Mouse (Mus musculus): ENCODE results near the gene P2rx3. TPM values are rescaled to one million over a fixed set of nuclear protein-coding genes. Genes with fewer than 3 reads are reported as not detected.

P2rx3 gene
- polyA plus RNA-seq, 1 experiment: 0.04 TPM

GRCm38 (mm10) chr2:85013826-85014587, 23.3 kb downstream of the P2rx3 start:
- TF ChIP-seq GATA1 (IDR thresholded peaks at IDR 0.05; ENCODE audit: low read length): no peak

DNA sequence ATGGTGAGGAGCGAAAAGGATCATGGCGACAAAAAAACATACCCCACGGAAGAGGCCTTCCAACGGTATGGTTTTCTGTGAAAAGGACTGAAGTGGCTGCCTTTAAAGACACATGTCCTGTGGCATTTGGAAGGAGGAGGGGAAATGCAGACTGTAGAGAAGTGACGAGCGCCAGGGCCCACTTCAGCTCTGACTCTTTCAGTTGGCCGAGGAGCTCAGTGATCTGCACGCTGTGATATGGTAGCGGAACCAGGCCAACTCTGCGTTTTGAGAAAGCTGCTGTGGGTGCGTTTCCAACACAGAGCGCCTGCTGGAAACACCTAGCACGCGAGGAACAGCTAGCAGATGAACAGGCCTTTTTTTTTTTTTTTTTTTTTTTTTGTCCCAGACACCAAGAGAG, 24.6 kb downstream of the P2rx3 start:
- no peak for TF ChIP-seq GATA1 (IDR thresholded peaks at IDR 0.05; ENCODE audit: low read length)

DNA sequence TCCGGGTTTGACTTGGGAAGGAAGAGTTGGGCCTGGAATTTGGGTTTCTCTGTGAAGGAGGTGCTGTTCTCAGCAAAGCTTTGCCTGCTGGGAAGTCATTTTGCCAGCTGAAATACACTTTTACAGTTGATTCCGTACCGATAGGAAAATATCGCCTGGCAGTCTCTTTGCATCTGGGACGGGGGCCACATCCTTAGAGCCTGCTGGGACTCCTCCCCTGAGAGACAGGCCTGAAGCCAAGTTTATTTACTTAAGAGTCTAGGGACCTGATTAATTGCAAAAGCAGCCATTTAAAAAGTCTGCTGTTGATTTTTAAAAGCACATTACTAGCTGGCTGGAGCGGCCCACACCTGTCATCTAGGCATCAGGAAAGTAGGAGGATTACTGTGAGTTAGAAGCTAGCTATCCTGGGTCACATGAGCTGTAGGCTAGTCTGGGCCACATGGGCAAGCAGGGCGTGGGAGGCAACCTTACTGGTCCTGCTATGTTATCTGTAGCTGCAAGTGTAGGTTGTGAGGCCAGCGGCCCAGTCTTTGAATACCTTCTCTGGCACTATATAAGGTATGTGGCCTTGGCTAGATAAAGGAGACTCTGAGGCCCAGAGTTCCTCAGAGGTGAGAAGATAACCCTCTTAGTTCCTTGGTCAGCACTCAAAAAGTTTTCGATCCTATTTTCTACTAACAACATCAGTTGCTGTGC, 25.2 kb downstream of the P2rx3 start:
- no peak for TF ChIP-seq GATA1 (IDR thresholded peaks at IDR 0.05; ENCODE audit: low read length)

DNA sequence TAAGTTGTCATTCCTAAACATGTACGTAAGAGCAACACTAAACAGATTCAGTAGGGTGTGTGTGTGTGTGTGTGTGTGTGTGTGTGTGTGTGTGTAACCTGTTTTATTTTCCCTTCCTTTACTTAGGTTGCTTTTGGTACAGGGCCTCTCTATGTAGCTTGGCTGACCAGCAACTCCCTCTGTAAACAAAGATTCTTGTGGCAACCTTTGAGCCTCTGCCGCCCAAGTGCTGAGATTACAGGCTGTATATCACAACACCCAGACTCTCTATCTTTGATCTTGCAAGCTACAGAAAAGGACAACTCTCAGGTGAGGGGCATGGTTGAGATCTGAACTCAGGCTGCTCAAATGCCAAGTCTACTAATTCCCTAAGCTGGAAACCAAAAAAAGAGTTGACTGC, 28.1 kb downstream of the P2rx3 start:
- no peak for TF ChIP-seq GATA1 (IDR thresholded peaks at IDR 0.05; ENCODE audit: low read length)

DNA sequence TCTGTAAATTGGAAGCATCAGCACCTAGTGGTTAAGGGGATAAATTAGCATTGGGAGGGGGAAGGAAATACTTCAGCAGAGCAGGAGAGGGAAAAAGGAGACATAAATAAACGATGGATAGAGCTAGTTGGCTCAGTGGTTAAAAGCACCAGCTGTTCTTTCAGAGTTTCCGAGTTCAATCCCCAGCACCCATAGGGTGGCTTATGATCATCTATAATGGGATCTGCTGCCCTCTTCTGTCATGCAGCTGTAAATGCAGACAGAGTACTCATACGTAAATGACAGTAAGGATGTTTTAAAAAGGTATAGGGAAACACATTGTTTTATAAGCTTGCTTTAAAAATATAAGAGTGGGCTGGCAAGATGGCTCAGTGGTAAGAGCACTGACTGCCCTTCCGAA, 29.5 kb downstream of the P2rx3 start:
- TF ChIP-seq GATA1 (IDR thresholded peaks at IDR 0.05; ENCODE audit: low read length): no peak

DNA sequence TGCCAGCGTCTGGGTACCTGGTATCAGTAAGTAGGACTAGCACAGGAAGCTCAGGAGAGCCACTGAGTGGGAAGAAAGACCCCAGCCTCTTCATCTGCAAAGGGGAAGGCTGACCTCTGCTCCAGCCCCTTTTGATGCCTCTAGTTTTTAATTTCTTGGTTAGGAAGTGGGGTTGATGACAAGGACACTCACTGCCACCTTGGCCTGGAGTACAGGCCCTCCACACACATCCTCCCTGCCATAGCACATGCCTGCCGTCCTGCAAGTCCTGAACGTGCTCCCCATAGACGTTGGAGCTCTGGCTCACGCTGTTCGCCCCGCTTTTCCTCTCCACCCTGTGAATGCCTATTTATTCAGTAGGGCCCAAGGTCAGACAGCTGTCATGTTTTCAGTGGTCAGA, 30.7 kb downstream of the P2rx3 start:
- TF ChIP-seq GATA1 (IDR thresholded peaks at IDR 0.05; ENCODE audit: low read length): no peak

- TF ChIP-seq GATA1 (IDR thresholded peaks at IDR 0.05; ENCODE audit: low read length): no peak
Observed at GRCm38 (mm10) chr2:85004341-85004740, 32.9 kb downstream of the P2rx3 start.

DNA sequence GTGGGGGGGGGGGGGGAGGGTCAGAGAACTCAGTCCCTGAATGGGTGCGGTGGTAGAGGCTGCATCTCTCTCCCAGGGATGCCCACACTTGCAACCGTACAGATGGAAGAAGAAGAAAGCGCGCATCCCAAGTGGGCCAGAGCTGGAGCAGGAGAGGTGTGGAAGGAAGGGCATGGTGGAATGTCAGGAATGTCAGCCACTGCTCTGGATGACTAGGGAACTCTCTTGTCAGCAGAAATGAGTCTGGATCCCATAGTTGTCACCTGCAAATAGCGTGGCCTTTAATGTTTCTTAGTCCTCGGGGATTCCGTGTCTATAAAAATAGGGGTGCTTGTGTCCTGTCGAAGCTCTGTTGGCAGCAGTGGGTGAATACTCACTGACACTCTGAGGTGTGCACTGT, 34.7 kb downstream of the P2rx3 start:
- no peak for TF ChIP-seq GATA1 (IDR thresholded peaks at IDR 0.05; ENCODE audit: low read length)

DNA sequence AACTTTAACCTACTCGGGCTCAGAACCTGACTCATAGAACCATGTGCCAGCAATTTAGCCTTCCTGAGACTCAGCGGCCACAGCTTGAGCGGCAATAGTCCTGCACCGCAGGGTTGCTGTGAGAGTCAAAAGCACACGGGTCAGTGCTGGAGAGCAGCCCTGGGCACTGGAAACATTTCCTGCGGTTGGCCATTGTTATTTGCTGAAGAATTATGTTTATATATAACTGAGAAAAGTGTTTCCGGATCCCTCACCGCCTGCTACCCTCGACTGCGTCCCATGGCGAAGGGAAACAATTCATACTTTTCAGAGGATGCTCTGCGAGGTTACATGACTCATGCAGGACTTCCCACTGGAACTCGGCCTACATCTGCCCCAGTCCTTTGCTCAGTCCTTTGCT, 35.8 kb downstream of the P2rx3 start:
- TF ChIP-seq GATA1 (IDR thresholded peaks at IDR 0.05; ENCODE audit: low read length): no peak

DNA sequence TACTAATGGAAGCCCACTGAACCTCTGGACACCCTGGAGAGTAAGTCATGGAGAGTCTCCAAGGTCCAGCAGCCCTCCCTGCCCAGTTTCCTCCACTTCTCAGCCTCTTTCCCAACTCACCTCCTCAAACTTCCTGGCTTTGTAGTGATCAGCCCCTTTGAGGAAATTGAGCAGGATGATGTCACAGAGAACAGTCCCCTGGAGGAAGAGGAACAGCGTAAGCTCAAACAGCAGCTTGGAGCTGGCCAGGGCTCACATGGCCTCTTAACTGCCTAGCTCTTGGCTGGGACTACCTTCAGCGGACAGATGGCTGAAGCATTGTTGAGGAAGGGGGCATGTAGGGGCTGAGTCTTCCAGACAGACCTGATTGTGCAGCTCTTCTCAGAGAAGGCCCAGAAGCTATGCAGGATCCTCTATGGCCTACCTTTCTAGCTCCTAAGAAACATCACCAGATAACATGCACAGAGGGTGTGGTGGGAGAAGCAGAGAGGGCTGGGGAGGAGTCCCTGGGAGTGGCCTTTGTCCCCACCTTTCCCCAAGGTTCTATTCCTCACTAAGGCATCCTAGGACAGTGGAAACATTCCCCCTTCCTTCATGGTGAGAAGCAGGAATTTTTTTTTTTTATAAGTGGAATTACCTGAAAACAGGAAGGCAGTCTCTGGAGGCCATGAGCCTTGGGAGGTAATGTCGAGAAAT, 37.6 kb downstream of the P2rx3 start:
- no peak for TF ChIP-seq GATA1 (IDR thresholded peaks at IDR 0.05; ENCODE audit: low read length)

- no peak for TF ChIP-seq GATA1 (IDR thresholded peaks at IDR 0.05; ENCODE audit: low read length)
Observed at GRCm38 (mm10) chr2:84996376-84996775, 40.9 kb downstream of the P2rx3 start.

GRCm38 (mm10) chr2:84987930-84988329, 49.3 kb downstream of the P2rx3 start, which contains the start of gene Prg3:
TSS of gene Prg3 (plus strand) at chr2:84988215.
- TF ChIP-seq GATA1 (IDR thresholded peaks at IDR 0.05; ENCODE audit: low read length): no peak

- TF ChIP-seq GATA1 (IDR thresholded peaks at IDR 0.05; ENCODE audit: low read length): no peak
Observed at GRCm38 (mm10) chr2:84980188-84980587, 57.1 kb downstream of the P2rx3 start, which contains the start of gene Prg2. TSS of gene Prg2 (plus strand) at chr2:84980461.

- TF ChIP-seq GATA1 (IDR thresholded peaks at IDR 0.05; ENCODE audit: low read length): no peak
Observed at GRCm38 (mm10) chr2:84975580-84975979, 61.7 kb downstream of the P2rx3 start.

- no peak for TF ChIP-seq GATA1 (IDR thresholded peaks at IDR 0.05; ENCODE audit: low read length)
Observed at GRCm38 (mm10) chr2:84967318-84967991, 69.8 kb downstream of the P2rx3 start.
